Mouse (Mus musculus) liver, embryonic 12.5 days (tissue): Measurements from ENCODE around the gene Ttc7. TPM values are rescaled to one million over a fixed set of nuclear protein-coding genes. Genes with fewer than 3 reads are reported as not detected.

Experiments used
- ATAC-seq: fragments of 200-750 bp; cut with Nextera tagmentation; 2 replicates; pipeline ENCODE4 v1.8.0; 2017; ENCODE audit warnings: moderate number of reproducible peaks, mild to moderate bottlenecking, moderate library complexity
- H3K27ac ChIP-seq: fragments of 300-500 bp; sonication (generic); 2 replicates; pipeline ENCODE4 v1.5.1; 2016; ENCODE audit warnings: mild to moderate bottlenecking
- H3K27me3 ChIP-seq: fragments of 300-500 bp; sonication (generic); replicated peaks from 2 replicates; pipeline ENCODE4 v1.6.1; 2016; ENCODE audit warnings: mild to moderate bottlenecking, moderate library complexity
- H3K36me3 ChIP-seq: fragments of 300-500 bp; sonication (generic); 2 replicates; pipeline ENCODE4 v1.6.1; 2016; ENCODE audit warnings: mild to moderate bottlenecking, moderate library complexity
- H3K4me1 ChIP-seq: fragments of 300-500 bp; sonication (generic); 2 replicates; pipeline ENCODE4 v1.6.1; 2016
- H3K4me2 ChIP-seq: fragments of 300-500 bp; sonication (generic); 2 replicates; pipeline ENCODE4 v1.6.1; 2016; ENCODE audit warnings: mild to moderate bottlenecking, moderate library complexity
- H3K4me3 ChIP-seq: fragments of 300-500 bp; sonication (generic); 2 replicates; pipeline ENCODE4 v1.5.1; 2016; ENCODE audit warnings: mild to moderate bottlenecking, moderate library complexity
- H3K9ac ChIP-seq: fragments of 300-500 bp; sonication (generic); 2 replicates; pipeline ENCODE4 v1.6.1; 2016; ENCODE audit warnings: mild to moderate bottlenecking, moderate library complexity
- H3K9me3 ChIP-seq: fragments of 300-500 bp; sonication (generic); replicated peaks from 2 replicates; pipeline ENCODE4 v1.6.1; 2016; ENCODE audit warnings: mild to moderate bottlenecking, moderate library complexity
- WGBS: fragments of 180-500 bp; shearing (Covaris S2); methylation state at CpG from one replicate; pipeline ENCODE4 v1.1.7; 2016; ENCODE audit not compliant: insufficient replicate concordance; 5-methylcytosine and 5-hydroxymethylcytosine counted together
- polyA plus RNA-seq: library from polyadenylated mRNA; unstranded; fragments of >200 nt; fragmentation: Nextera tagmentation; extraction: Ambion mirVana; gene quantifications from 2 replicates; pipeline ENCODE4 v1.2.1, GENCODE M21; 2016

Ttc7 gene
- polyA plus RNA-seq, 1 experiment from 2014 or later = 17.0 TPM

- 75% methylated on average over 8 of the region's 8 CpGs for WGBS
Observed at GRCm38 (mm10) chr17:87305065-87305464, 22.4 kb downstream of the Ttc7 start.

GRCm38 (mm10) chr17:87306746-87307145 is 24.1 kb downstream of the Ttc7 start:
- no peaks in the 10 kb centered on the region for H3K9me3 ChIP-seq
- H3K4me3 ChIP-seq = no peak overlapping the region
- no peaks in the 10 kb centered on the region for H3K27me3 ChIP-seq
- peaks cover 19% of the 10 kb centered on the region for H3K4me1 ChIP-seq
- 55% methylated on average over 8 of the region's 8 CpGs for WGBS
- ATAC-seq = no peak
- no peak overlapping the region for H3K27ac ChIP-seq
- H3K4me2 ChIP-seq = no peak overlapping the region
- H3K9ac ChIP-seq = no peak overlapping the region
- H3K36me3 ChIP-seq = peaks cover 39% of the 10 kb centered on the region

More at GRCm38 (mm10) chr17:87305065-87305464, 22.4 kb downstream of the Ttc7 start:
- Histone ChIP-seq H3K9ac (no peak overlapping the region), H3K9me3 (no peaks in the 10 kb centered on the region), H3K4me3 (no peak overlapping the region), H3K36me3 (peaks cover 35% of the 10 kb centered on the region), H3K4me1 (peaks cover 24% of the 10 kb centered on the region), H3K27me3 (no peaks in the 10 kb centered on the region), H3K27ac (no peak overlapping the region), H3K4me2 (no peak overlapping the region)
- ATAC-seq = no peak

- ATAC-seq = no peak
- Histone ChIP-seq H3K9me3 (no peaks in the 10 kb centered on the region), H3K27ac (no peak overlapping the region), H3K36me3 (peaks cover 45% of the 10 kb centered on the region), H3K27me3 (no peaks in the 10 kb centered on the region), H3K4me2 (no peak overlapping the region), H3K4me3 (no peak overlapping the region), H3K4me1 (peaks cover 11% of the 10 kb centered on the region), H3K9ac (no peak overlapping the region)
- 78% methylated on average over 12 of the region's 12 CpGs for WGBS
Observed at GRCm38 (mm10) chr17:87309073-87309788, 26.5 kb downstream of the Ttc7 start.

- no peak overlapping the region for H3K9ac ChIP-seq
- H3K27ac ChIP-seq = no peak overlapping the region
- H3K4me3 ChIP-seq = no peak overlapping the region
- 86% methylated on average over 7 of the region's 7 CpGs for WGBS
- no peak overlapping the region for H3K4me2 ChIP-seq
- H3K36me3 ChIP-seq = peaks cover 45% of the 10 kb centered on the region
- no peaks in the 10 kb centered on the region for H3K9me3 ChIP-seq
- peaks cover 22% of the 10 kb centered on the region for H3K4me1 ChIP-seq
- no peak for ATAC-seq
- no peaks in the 10 kb centered on the region for H3K27me3 ChIP-seq
Observed at GRCm38 (mm10) chr17:87310497-87310896, 27.8 kb downstream of the Ttc7 start.

GRCm38 (mm10) chr17:87312351-87312750 is 29.7 kb downstream of the Ttc7 start:
- peaks cover 32% of the 10 kb centered on the region for H3K4me1 ChIP-seq
- no peak overlapping the region for H3K9ac ChIP-seq
- ATAC-seq = no peak
- no peak overlapping the region for H3K4me3 ChIP-seq
- H3K27me3 ChIP-seq = no peaks in the 10 kb centered on the region
- H3K4me2 ChIP-seq = no peak overlapping the region
- 79% methylated on average over 12 of the region's 12 CpGs for WGBS
- H3K27ac ChIP-seq = no peak overlapping the region
- H3K9me3 ChIP-seq = no peaks in the 10 kb centered on the region
- peaks cover 39% of the 10 kb centered on the region for H3K36me3 ChIP-seq

GRCm38 (mm10) chr17:87312924-87313870 is 30.5 kb downstream of the Ttc7 start:
- no peak overlapping the region for H3K9ac ChIP-seq
- no peaks in the 10 kb centered on the region for H3K27me3 ChIP-seq
- WGBS = 54% methylated on average over 18 of the region's 18 CpGs
- H3K4me1 ChIP-seq = peaks cover 32% of the 10 kb centered on the region
- no peak overlapping the region for H3K27ac ChIP-seq
- no peaks in the 10 kb centered on the region for H3K9me3 ChIP-seq
- H3K4me3 ChIP-seq = no peak overlapping the region
- no peak overlapping the region for H3K4me2 ChIP-seq
- ATAC-seq = no peak
- peaks cover 36% of the 10 kb centered on the region for H3K36me3 ChIP-seq

- WGBS = 78% methylated on average over 8 of the region's 8 CpGs
- Histone ChIP-seq H3K27ac (no peak overlapping the region), H3K4me2 (no peak overlapping the region), H3K27me3 (no peaks in the 10 kb centered on the region), H3K9ac (no peak overlapping the region), H3K36me3 (peaks cover 26% of the 10 kb centered on the region), H3K4me3 (no peak overlapping the region), H3K9me3 (no peaks in the 10 kb centered on the region), H3K4me1 (peaks cover 32% of the 10 kb centered on the region)
- ATAC-seq = no peak
Observed at GRCm38 (mm10) chr17:87314121-87314520, 31.4 kb downstream of the Ttc7 start.

- no peak overlapping the region for H3K4me3 ChIP-seq
- H3K4me2 ChIP-seq = no peak overlapping the region
- H3K27ac ChIP-seq = no peak overlapping the region
- H3K9ac ChIP-seq = no peak overlapping the region
- WGBS = 60% methylated on average over 5 of the region's 5 CpGs
- no peaks in the 10 kb centered on the region for H3K9me3 ChIP-seq
- H3K27me3 ChIP-seq = no peaks in the 10 kb centered on the region
- ATAC-seq = peak; percentile 53
- H3K4me1 ChIP-seq = peaks cover 32% of the 10 kb centered on the region
- H3K36me3 ChIP-seq = peaks cover 22% of the 10 kb centered on the region
Observed at GRCm38 (mm10) chr17:87314530-87314946, 31.9 kb downstream of the Ttc7 start.

GRCm38 (mm10) chr17:87315021-87315531 is 32.4 kb downstream of the Ttc7 start:
- no peak overlapping the region for H3K4me3 ChIP-seq
- no peak overlapping the region for H3K27ac ChIP-seq
- H3K27me3 ChIP-seq = no peaks in the 10 kb centered on the region
- H3K4me2 ChIP-seq = no peak overlapping the region
- no peaks in the 10 kb centered on the region for H3K9me3 ChIP-seq
- H3K9ac ChIP-seq = no peak overlapping the region
- peak; percentile 44 for ATAC-seq
- peaks cover 32% of the 10 kb centered on the region for H3K4me1 ChIP-seq
- WGBS = 4% methylated on average over 9 of the region's 9 CpGs
- peaks cover 21% of the 10 kb centered on the region for H3K36me3 ChIP-seq

GRCm38 (mm10) chr17:87315891-87316763 is 33.4 kb downstream of the Ttc7 start:
- peaks cover 25% of the 10 kb centered on the region for H3K36me3 ChIP-seq
- H3K4me3 ChIP-seq = no peak overlapping the region
- H3K4me1 ChIP-seq = peaks cover 32% of the 10 kb centered on the region
- no peaks in the 10 kb centered on the region for H3K9me3 ChIP-seq
- H3K4me2 ChIP-seq = no peak overlapping the region
- 0 out of 2 replicates have a peak overlapping the region, but pooled peaks have one; percentile 1 for H3K27ac ChIP-seq
- no peaks in the 10 kb centered on the region for H3K27me3 ChIP-seq
- no peak overlapping the region for H3K9ac ChIP-seq
- WGBS = 57% methylated on average over 23 of the region's 23 CpGs
- ATAC-seq = no peak

GRCm38 (mm10) chr17:87317271-87317670 is 34.6 kb downstream of the Ttc7 start:
- no peak overlapping the region for H3K4me2 ChIP-seq
- no peak overlapping the region for H3K4me3 ChIP-seq
- peaks cover 32% of the 10 kb centered on the region for H3K4me1 ChIP-seq
- ATAC-seq = peak; percentile 26; the same call in 1 of the 2 replicates
- no peak overlapping the region for H3K9ac ChIP-seq
- H3K27ac ChIP-seq = 0 out of 2 replicates have a peak overlapping the region, but pooled peaks have one; percentile 1
- peaks cover 4% of the 10 kb centered on the region; the same call in 1 of the 2 replicates for H3K9me3 ChIP-seq
- WGBS = 63% methylated on average over 6 of the region's 6 CpGs
- no peaks in the 10 kb centered on the region for H3K27me3 ChIP-seq
- H3K36me3 ChIP-seq = peaks cover 29% of the 10 kb centered on the region
